In genomic region chr2:157559440-157559839, GRCm38 (mm10) we compare ENCODE assay signal across 8 mouse cellular contexts. TPM values are rescaled to one million over a fixed set of nuclear protein-coding genes. Genes with fewer than 3 reads are reported as not detected.
DNase-seq lines count a peak whose midpoint lies in the region; ATAC-seq and TF ChIP-seq lines count a peak whose summit lies in the region.

No protein-coding gene starts in this region.

- H3K9me3 ChIP-seq in heart, embryonic 12.5 days (replicated peaks) = peaks cover 53% of the 10 kb centered on the region
- peaks cover 50% of the 10 kb centered on the region for H3K9me3 ChIP-seq in hindbrain, embryonic 10.5 days
- H3K9me3 ChIP-seq in midbrain, embryonic 12.5 days = peaks cover 42% of the 10 kb centered on the region

- peak overlapping the region; percentile 90 for H3K4me2 ChIP-seq in heart, embryonic 12.5 days
- peak overlapping the region; percentile 79 for H3K4me2 ChIP-seq in midbrain, embryonic 12.5 days (replicated peaks)

- H3K4me1 ChIP-seq in heart, embryonic 12.5 days (replicated peaks) = peaks cover 36% of the 10 kb centered on the region
- H3K4me1 ChIP-seq in hindbrain, embryonic 10.5 days (replicated peaks) = peaks cover 70% of the 10 kb centered on the region
- H3K4me1 ChIP-seq in midbrain, embryonic 12.5 days = peaks cover 35% of the 10 kb centered on the region
- 0 out of 2 replicates have a peak, but pooled peaks cover 6% of the 10 kb centered on the region for H3K4me1 ChIP-seq in thymus, adult 2 months (replicated peaks; ENCODE audit: control insufficient read depth, insufficient read depth, low read length)

- H3K36me3 ChIP-seq in heart, embryonic 12.5 days = peaks cover 82% of the 10 kb centered on the region
- H3K36me3 ChIP-seq in hindbrain, embryonic 10.5 days = peaks cover 87% of the 10 kb centered on the region
- H3K36me3 ChIP-seq in midbrain, embryonic 12.5 days = peaks cover 73% of the 10 kb centered on the region
- H3K36me3 ChIP-seq in thymus, adult 2 months (ENCODE audit: control insufficient read depth, insufficient read depth, low read length) = no peaks in the 10 kb centered on the region

- TF ChIP-seq POLR2A in thymus, adult 2 months (IDR thresholded peaks at IDR 0.05; ENCODE audit: control insufficient read depth, extremely low read depth, insufficient read depth, low read length, poor library complexity) = no peak

- no peak overlapping the region for H3K9ac ChIP-seq in heart, embryonic 12.5 days
- no peak overlapping the region for H3K9ac ChIP-seq in midbrain, embryonic 12.5 days (replicated peaks)

- H3K4me3 ChIP-seq in heart, embryonic 12.5 days = peak overlapping the region; percentile 50
- peak overlapping the region; percentile 57 for H3K4me3 ChIP-seq in hindbrain, embryonic 10.5 days
- peak overlapping the region; percentile 57 for H3K4me3 ChIP-seq in midbrain, embryonic 12.5 days
- no peak overlapping the region for H3K4me3 ChIP-seq in thymus, adult 2 months (ENCODE audit: control insufficient read depth, insufficient read depth, low read length)

- H3K27ac ChIP-seq in heart, embryonic 12.5 days (ENCODE audit: poor library complexity, severe bottlenecking) = no peak overlapping the region
- H3K27ac ChIP-seq in hindbrain, embryonic 10.5 days = peak overlapping the region; percentile 87
- peak overlapping the region; percentile 87; the same call in 1 of the 2 replicates for H3K27ac ChIP-seq in midbrain, embryonic 12.5 days (replicated peaks)
- H3K27ac ChIP-seq in thymus, adult 2 months (ENCODE audit: control insufficient read depth, insufficient read depth, low read length) = no peak overlapping the region

- DNase-seq in heart, postnatal 14 days = no peak
- peak; percentile 52 for DNase-seq in ZHBTc4 (ENCODE audit: low read depth, low spot score)
- no peak for DNase-seq in hindbrain, embryonic 10.5 days (ENCODE audit: low spot score)
- no peak for DNase-seq in right cerebral cortex, adult 2 months (ENCODE audit: low spot score in 2 of 2)
- no peak for DNase-seq in thymus, adult 2 months

- H3K27me3 ChIP-seq in heart, embryonic 12.5 days (replicated peaks) = no peaks in the 10 kb centered on the region
- no peaks in the 10 kb centered on the region for H3K27me3 ChIP-seq in hindbrain, embryonic 10.5 days (ENCODE audit: insufficient read depth, poor library complexity, severe bottlenecking)
- no peaks in the 10 kb centered on the region for H3K27me3 ChIP-seq in midbrain, embryonic 12.5 days
- H3K27me3 ChIP-seq in thymus, adult 2 months (ENCODE audit: control insufficient read depth, insufficient read depth, low read length) = no peaks in the 10 kb centered on the region; the same call in 1 of the 2 replicates

- TF ChIP-seq CTCF in thymus, adult 2 months (IDR thresholded peaks at IDR 0.05; ENCODE audit: borderline replicate concordance, control insufficient read depth, extremely low read depth, insufficient read depth, low read length, poor library complexity) = no peak

- 49% methylated on average over 19 of the region's 19 CpGs for WGBS in heart, embryonic 12.5 days
- 51% methylated on average over 19 of the region's 19 CpGs for WGBS in hindbrain, embryonic 10.5 days
- WGBS in midbrain, embryonic 12.5 days = 48% methylated on average over 19 of the region's 19 CpGs
- 72% methylated on average over 19 of the region's 19 CpGs for WGBS in thymus, adult 2 months

- no peak for ATAC-seq in heart, embryonic 12.5 days (ENCODE audit: insufficient number of reproducible peaks, low FRiP score)
- no peak for ATAC-seq in midbrain, embryonic 12.5 days (ENCODE audit: low FRiP score, low read depth)
- ATAC-seq in activated CD4-positive, CD25-positive, alpha-beta regulatory T cell, adult 4 months = no peak

- intact Hi-C loops in heart, postnatal 14 days (cut with DNase I) = no loop called here

RNA-seq across cellular contexts. Expression of gene Nnat, which starts 0.4 kb away (rescaled TPM):
- polyA plus RNA-seq in heart, embryonic 12.5 days (2016; fragmentation: Nextera tagmentation; extraction: Ambion mirVana) = 169 and 173 TPM in 2 replicates
- 1 to 10 TPM; 3.6 to 7.5 TPM for total RNA-seq in heart, postnatal 14 days (2021)
- polyA plus RNA-seq in hindbrain, embryonic 10.5 days (2016; fragmentation: Nextera tagmentation; extraction: Ambion mirVana) = 1,503 and 2,739 TPM in 2 replicates
- 4,044 and 4,632 TPM in 2 replicates for polyA plus RNA-seq in midbrain, embryonic 12.5 days (2016; fragmentation: Nextera tagmentation; extraction: Ambion mirVana)
- polyA plus RNA-seq in thymus, adult 2 months (2012; rRNA removed) = 2.5 and 17.0 TPM in 2 replicates
- polyA plus RNA-seq in activated CD4-positive, CD25-positive, alpha-beta regulatory T cell, adult 4 months (2017; shearing (Covaris generic)) = under 1 TPM in 1 of 2 experiments, not detected in 1; 0.56 TPM

RNA-seq across cellular contexts. Expression of gene Blcap, which starts 11.6 kb away (rescaled TPM):
- polyA plus RNA-seq in heart, embryonic 12.5 days (2016; fragmentation: Nextera tagmentation; extraction: Ambion mirVana) = 35.9 and 37.0 TPM in 2 replicates
- 10 to 100 TPM; 59.0 to 59.5 TPM for total RNA-seq in heart, postnatal 14 days (2021)
- polyA plus RNA-seq in hindbrain, embryonic 10.5 days (2016; fragmentation: Nextera tagmentation; extraction: Ambion mirVana) = 78.4 and 100.0 TPM in 2 replicates
- 132 and 149 TPM in 2 replicates for polyA plus RNA-seq in midbrain, embryonic 12.5 days (2016; fragmentation: Nextera tagmentation; extraction: Ambion mirVana)
- polyA plus RNA-seq in thymus, adult 2 months (2012; rRNA removed) = 28.2 and 35.3 TPM in 2 replicates
- 10 to 100 TPM; 12.9 to 17.7 TPM for polyA plus RNA-seq in activated CD4-positive, CD25-positive, alpha-beta regulatory T cell, adult 4 months (2017; shearing (Covaris generic))

Comparison
In these comparisons a context has a peak if more than half of its experiments do, and no peak if none do; other contexts are left out.
1. H3K27ac ChIP-seq: peak in hindbrain, embryonic 10.5 days (single experiment) and midbrain, embryonic 12.5 days (single experiment); none in heart, embryonic 12.5 days (single experiment) and thymus, adult 2 months (single experiment).